Mouse (Mus musculus) ES-E14 (cell line): Measurements from ENCODE around the gene Muc5b.

ENCODE experiments used
- CHD2 ChIP-seq: IDR thresholded peaks from 2 replicates; pipeline ENCODE4 v1.6.1; 2014; ENCODE audit warnings: mild to moderate bottlenecking, low read depth, low read length, inconsistent platforms
- MAFK ChIP-seq: IDR thresholded peaks from 2 replicates; pipeline ENCODE4 v1.6.1; 2014; ENCODE audit warnings: mild to moderate bottlenecking, low read depth, low read length, inconsistent platforms; ENCODE audit not compliant: insufficient read depth
- ZC3H11A ChIP-seq: IDR thresholded peaks from 2 replicates; pipeline ENCODE4 v1.6.1; 2012; ENCODE audit warnings: low read depth, mild to moderate bottlenecking, inconsistent platforms, low read length, borderline replicate concordance
- ZNF384 ChIP-seq: IDR thresholded peaks from 2 replicates; pipeline ENCODE4 v1.6.1; 2012; ENCODE audit warnings: low read depth, low read length, inconsistent platforms

GRCm38 (mm10) chr7:141822582-141823261 lies 16.1 kb upstream of the Muc5b start:
- TF ChIP-seq ZNF384 = no peak
- TF ChIP-seq CHD2 = no peak
- no peak for TF ChIP-seq ZC3H11A
- no peak for TF ChIP-seq MAFK
